Mouse (Mus musculus): ENCODE measurements around the gene Tifa. TPM values are rescaled to one million over a fixed set of nuclear protein-coding genes. Genes with fewer than 3 reads are reported as not detected.
A peak's percentile ranks its signal among the peaks of the same experiment; 100 is the strongest.

The Tifa gene
- polyA plus RNA-seq, 1 experiment from 2014 or later: 6.7 TPM

DNA sequence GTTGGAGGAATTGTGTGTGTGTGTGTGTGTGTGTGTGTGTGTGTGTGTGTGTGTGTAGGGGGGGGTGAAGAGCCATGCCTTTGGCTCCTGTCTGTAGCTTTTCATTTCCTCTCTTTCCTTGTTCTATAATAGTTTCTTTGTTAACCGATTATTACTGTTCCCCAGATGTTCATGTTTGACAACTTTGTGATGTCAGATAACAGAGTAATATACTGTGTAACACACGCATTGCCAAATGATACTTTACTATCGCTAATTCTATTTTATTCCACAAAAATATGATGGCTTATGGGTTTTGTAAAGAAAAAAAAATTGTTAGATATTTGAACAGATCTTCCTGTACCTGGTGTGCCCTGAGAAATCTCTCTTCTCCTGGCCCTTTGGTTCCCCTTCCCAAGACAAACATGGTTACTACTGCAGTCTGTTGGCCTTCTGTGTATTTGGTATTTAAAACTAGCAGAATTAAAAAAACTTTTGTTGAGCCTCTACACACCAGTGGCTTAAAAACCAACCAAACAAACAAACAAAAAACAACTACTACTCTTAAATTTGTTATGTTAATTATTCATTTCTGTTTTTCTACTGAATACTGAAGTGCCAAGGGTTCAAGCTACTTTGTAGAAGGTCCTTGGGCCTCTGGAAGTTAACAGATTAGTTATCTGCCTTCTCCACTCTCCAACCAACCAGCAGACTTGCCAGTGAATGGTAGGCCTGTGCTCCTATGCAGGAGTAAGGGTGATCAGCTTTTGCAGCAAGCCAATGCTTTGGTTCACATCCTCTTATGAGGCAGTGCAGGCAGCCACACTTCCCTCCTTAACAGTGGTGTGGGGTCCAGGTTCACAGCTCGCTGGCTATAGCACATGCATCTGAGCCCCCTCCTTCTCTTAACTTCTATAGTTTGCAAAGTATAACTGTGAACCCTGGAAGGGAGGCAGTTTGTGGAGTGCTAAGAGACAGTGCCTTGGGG lies 2.3 kb downstream of the Tifa start:
- Histone ChIP-seq H3K9ac (ENCODE audit: low read length) (no peak overlapping the region), H3K27ac (ENCODE audit: low read depth, low read length) (no peak overlapping the region), H3K27me3 (replicated peaks; ENCODE audit: control insufficient read depth, insufficient read depth, low read length) (peaks cover 21% of the 10 kb centered on the region), H3K9me3 (replicated peaks; ENCODE audit: control insufficient read depth, low read length) (no peaks in the 10 kb centered on the region), H3K36me3 (ENCODE audit: control insufficient read depth, insufficient read depth, low read length) (no peaks in the 10 kb centered on the region), H3K4me2 (ENCODE audit: low read length) (peak overlapping the region; percentile 98; the same call in 1 of the 2 replicates), H3K4me3 (ENCODE audit: low read depth, low read length) (no peak overlapping the region), H3K4me1 (ENCODE audit: control insufficient read depth, insufficient read depth, low read length) (peaks cover 5% of the 10 kb centered on the region; the same call in 1 of the 2 replicates)
- ATAC-seq: no peak
- DNase-seq (ENCODE audit: low spot score): no peak
- 59% methylated on average over 4 of the region's 4 CpGs for WGBS

- 73% methylated on average over 7 of the region's 7 CpGs for WGBS
- no peaks in the 10 kb centered on the region for H3K9me3 ChIP-seq (replicated peaks; ENCODE audit: control insufficient read depth, low read length)
- peaks cover 18% of the 10 kb centered on the region for H3K27me3 ChIP-seq (replicated peaks; ENCODE audit: control insufficient read depth, insufficient read depth, low read length)
- H3K27ac ChIP-seq (ENCODE audit: low read depth, low read length): no peak overlapping the region
- no peak overlapping the region for H3K4me2 ChIP-seq (ENCODE audit: low read length)
- ATAC-seq (no peak), DNase-seq (ENCODE audit: low spot score) (no peak)
- peaks cover 5% of the 10 kb centered on the region; the same call in 1 of the 2 replicates for H3K4me1 ChIP-seq (ENCODE audit: control insufficient read depth, insufficient read depth, low read length)
- H3K36me3 ChIP-seq (ENCODE audit: control insufficient read depth, insufficient read depth, low read length): no peaks in the 10 kb centered on the region
- no peak overlapping the region for H3K9ac ChIP-seq (ENCODE audit: low read length)
- H3K4me3 ChIP-seq (ENCODE audit: low read depth, low read length): no peak overlapping the region
These were observed 3.4 kb downstream of the Tifa start for GRCm38 (mm10) chr3:127793022-127793421.

DNA sequence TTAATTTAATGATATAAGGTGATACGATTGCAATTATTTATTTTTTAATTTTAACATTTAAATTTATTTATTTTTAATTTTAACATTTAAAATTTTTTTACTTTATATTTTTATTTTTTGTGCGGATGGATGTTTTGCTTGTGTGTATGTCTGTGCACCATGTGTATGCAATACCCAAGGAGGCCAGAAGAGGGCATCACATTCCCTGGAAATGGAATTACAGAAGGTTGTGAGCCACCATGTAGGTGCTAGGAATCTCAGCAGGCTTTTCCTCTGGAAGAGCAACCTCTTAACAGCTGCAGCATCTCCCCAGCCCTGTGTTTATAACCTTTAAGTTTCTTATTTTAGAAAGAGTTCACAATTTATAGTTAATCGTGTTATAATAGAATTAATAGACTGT lies 6.2 kb downstream of the Tifa start:
- Histone ChIP-seq H3K9ac (ENCODE audit: low read length) (no peak overlapping the region), H3K27me3 (replicated peaks; ENCODE audit: control insufficient read depth, insufficient read depth, low read length) (no peaks in the 10 kb centered on the region)
- WGBS: 97% methylated on average over 3 of the region's 3 CpGs

GRCm38 (mm10) chr3:127796271-127796670 lies 6.7 kb downstream of the Tifa start:
- Histone ChIP-seq H3K9ac (ENCODE audit: low read length) (no peak overlapping the region), H3K36me3 (ENCODE audit: control insufficient read depth, insufficient read depth, low read length) (no peaks in the 10 kb centered on the region), H3K27me3 (replicated peaks; ENCODE audit: control insufficient read depth, insufficient read depth, low read length) (no peaks in the 10 kb centered on the region), H3K4me1 (ENCODE audit: control insufficient read depth, insufficient read depth, low read length) (no peaks in the 10 kb centered on the region), H3K4me3 (ENCODE audit: low read depth, low read length) (no peak overlapping the region), H3K9me3 (replicated peaks; ENCODE audit: control insufficient read depth, low read length) (no peaks in the 10 kb centered on the region), H3K4me2 (ENCODE audit: low read length) (no peak overlapping the region), H3K27ac (ENCODE audit: low read depth, low read length) (no peak overlapping the region)
- no peak for ATAC-seq
- 96% methylated on average over 7 of the region's 7 CpGs for WGBS
- DNase-seq (ENCODE audit: low spot score): no peak

More for the DNA sequence above, 6.2 kb downstream of the Tifa start:
- H3K4me1 ChIP-seq (ENCODE audit: control insufficient read depth, insufficient read depth, low read length): peaks cover 2% of the 10 kb centered on the region; the same call in 1 of the 2 replicates
- no peaks in the 10 kb centered on the region for H3K9me3 ChIP-seq (replicated peaks; ENCODE audit: control insufficient read depth, low read length)
- no peak for DNase-seq (ENCODE audit: low spot score)
- no peak for ATAC-seq
- no peak overlapping the region for H3K4me3 ChIP-seq (ENCODE audit: low read depth, low read length)
- H3K36me3 ChIP-seq (ENCODE audit: control insufficient read depth, insufficient read depth, low read length): no peaks in the 10 kb centered on the region
- no peak overlapping the region for H3K4me2 ChIP-seq (ENCODE audit: low read length)
- no peak overlapping the region for H3K27ac ChIP-seq (ENCODE audit: low read depth, low read length)

DNA sequence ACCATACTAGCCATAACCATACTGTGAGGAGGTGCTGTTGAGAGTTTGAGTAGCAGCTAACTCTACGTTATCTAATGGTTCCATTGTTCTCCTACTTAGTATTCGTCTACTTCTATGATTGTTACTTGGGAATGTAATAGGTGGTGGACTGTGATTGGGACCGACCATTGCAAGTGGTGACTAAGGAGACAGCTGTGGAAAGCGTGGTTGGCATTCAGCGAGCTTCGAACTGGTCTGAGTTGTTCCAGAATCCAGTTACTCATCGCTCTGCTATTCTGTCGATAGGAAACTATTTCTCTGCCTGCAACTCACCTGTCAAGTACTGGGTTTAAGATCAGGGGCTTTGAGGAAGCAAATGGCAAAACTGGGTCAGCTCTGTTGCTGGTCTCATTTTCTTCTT lies 11.6 kb downstream of the Tifa start:
- Histone ChIP-seq H3K4me1 (ENCODE audit: control insufficient read depth, insufficient read depth, low read length) (no peaks in the 10 kb centered on the region), H3K9ac (ENCODE audit: low read length) (no peak overlapping the region), H3K4me2 (ENCODE audit: low read length) (no peak overlapping the region), H3K27ac (ENCODE audit: low read depth, low read length) (no peak overlapping the region), H3K27me3 (replicated peaks; ENCODE audit: control insufficient read depth, insufficient read depth, low read length) (no peaks in the 10 kb centered on the region), H3K4me3 (ENCODE audit: low read depth, low read length) (no peak overlapping the region), H3K36me3 (ENCODE audit: control insufficient read depth, insufficient read depth, low read length) (peaks cover 6% of the 10 kb centered on the region; the same call in 1 of the 2 replicates), H3K9me3 (replicated peaks; ENCODE audit: control insufficient read depth, low read length) (no peaks in the 10 kb centered on the region)
- ATAC-seq (no peak), DNase-seq (ENCODE audit: low spot score) (no peak)
- 94% methylated on average over 8 of the region's 8 CpGs for WGBS

DNA sequence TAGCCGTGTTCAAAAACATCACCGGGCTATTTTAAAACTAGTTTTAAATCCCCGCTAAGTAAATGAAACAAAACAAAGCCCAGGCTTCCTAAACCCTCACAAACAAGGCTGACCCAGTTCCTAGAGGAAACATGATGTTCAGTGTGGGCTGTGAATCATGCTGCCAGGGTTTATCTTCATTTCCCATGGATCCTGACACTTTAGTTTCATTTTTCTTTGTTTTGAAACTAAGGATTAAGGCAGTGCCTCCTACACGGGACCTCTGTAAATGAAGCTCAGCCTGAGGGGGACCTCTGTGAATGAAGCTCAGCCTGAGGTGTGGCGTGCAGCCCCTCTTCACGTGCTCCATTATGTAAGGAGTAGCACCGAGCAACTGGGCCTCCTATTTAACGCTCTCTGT lies 13.2 kb downstream of the Tifa start:
- no peaks in the 10 kb centered on the region for H3K9me3 ChIP-seq (replicated peaks; ENCODE audit: control insufficient read depth, low read length)
- H3K4me1 ChIP-seq (ENCODE audit: control insufficient read depth, insufficient read depth, low read length): no peaks in the 10 kb centered on the region
- H3K27me3 ChIP-seq (replicated peaks; ENCODE audit: control insufficient read depth, insufficient read depth, low read length): no peaks in the 10 kb centered on the region
- DNase-seq (ENCODE audit: low spot score) (no peak), ATAC-seq (no peak)
- no peak overlapping the region for H3K9ac ChIP-seq (ENCODE audit: low read length)
- H3K4me3 ChIP-seq (ENCODE audit: low read depth, low read length): no peak overlapping the region
- no peak overlapping the region for H3K27ac ChIP-seq (ENCODE audit: low read depth, low read length)
- H3K36me3 ChIP-seq (ENCODE audit: control insufficient read depth, insufficient read depth, low read length): peaks cover 16% of the 10 kb centered on the region
- no peak overlapping the region for H3K4me2 ChIP-seq (ENCODE audit: low read length)
- WGBS: 37% methylated on average over 8 of the region's 8 CpGs

GRCm38 (mm10) chr3:127804439-127804838 lies 14.8 kb downstream of the Tifa start:
- Histone ChIP-seq H3K27ac (ENCODE audit: low read depth, low read length) (no peak overlapping the region), H3K4me3 (ENCODE audit: low read depth, low read length) (no peak overlapping the region), H3K36me3 (ENCODE audit: control insufficient read depth, insufficient read depth, low read length) (peaks cover 33% of the 10 kb centered on the region), H3K9ac (ENCODE audit: low read length) (no peak overlapping the region), H3K27me3 (replicated peaks; ENCODE audit: control insufficient read depth, insufficient read depth, low read length) (no peaks in the 10 kb centered on the region), H3K4me2 (ENCODE audit: low read length) (no peak overlapping the region), H3K4me1 (ENCODE audit: control insufficient read depth, insufficient read depth, low read length) (no peaks in the 10 kb centered on the region), H3K9me3 (replicated peaks; ENCODE audit: control insufficient read depth, low read length) (no peaks in the 10 kb centered on the region)
- WGBS: 93% methylated on average over 4 of the region's 4 CpGs
- ATAC-seq (no peak), DNase-seq (ENCODE audit: low spot score) (no peak)

DNA sequence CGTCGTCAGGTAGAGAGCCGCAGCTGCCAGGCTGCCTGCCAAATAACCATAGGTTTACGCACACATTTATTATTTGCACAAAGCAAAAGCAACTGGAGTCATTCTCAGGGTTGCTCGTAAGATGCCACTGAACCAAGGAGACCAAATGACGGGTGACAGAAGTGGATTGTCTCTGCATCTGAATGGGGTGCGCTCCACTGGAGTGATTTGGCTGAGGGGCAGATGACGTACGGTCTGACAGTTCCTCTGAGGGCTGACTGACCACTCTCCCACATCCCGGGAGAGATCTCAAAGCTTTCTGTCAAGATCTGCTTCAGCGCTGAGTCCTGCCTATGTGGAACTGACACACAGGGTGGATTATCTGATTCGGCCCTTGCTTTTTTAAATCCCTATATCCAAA lies 15.5 kb downstream of the Tifa start:
- H3K4me1 ChIP-seq (ENCODE audit: control insufficient read depth, insufficient read depth, low read length): no peaks in the 10 kb centered on the region
- H3K27me3 ChIP-seq (replicated peaks; ENCODE audit: control insufficient read depth, insufficient read depth, low read length): no peaks in the 10 kb centered on the region
- 72% methylated on average over 12 of the region's 12 CpGs for WGBS
- no peak overlapping the region for H3K4me2 ChIP-seq (ENCODE audit: low read length)
- H3K36me3 ChIP-seq (ENCODE audit: control insufficient read depth, insufficient read depth, low read length): peaks cover 39% of the 10 kb centered on the region
- no peak for ATAC-seq
- H3K9ac ChIP-seq (ENCODE audit: low read length): no peak overlapping the region
- no peaks in the 10 kb centered on the region for H3K9me3 ChIP-seq (replicated peaks; ENCODE audit: control insufficient read depth, low read length)
- no peak overlapping the region for H3K27ac ChIP-seq (ENCODE audit: low read depth, low read length)
- no peak for DNase-seq (ENCODE audit: low spot score)
- H3K4me3 ChIP-seq (ENCODE audit: low read depth, low read length): no peak overlapping the region

GRCm38 (mm10) chr3:127805991-127806390 lies 16.4 kb downstream of the Tifa start:
- Histone ChIP-seq H3K4me3 (ENCODE audit: low read depth, low read length) (no peak overlapping the region), H3K4me1 (ENCODE audit: control insufficient read depth, insufficient read depth, low read length) (no peaks in the 10 kb centered on the region), H3K27me3 (replicated peaks; ENCODE audit: control insufficient read depth, insufficient read depth, low read length) (no peaks in the 10 kb centered on the region), H3K9ac (ENCODE audit: low read length) (no peak overlapping the region), H3K36me3 (ENCODE audit: control insufficient read depth, insufficient read depth, low read length) (peaks cover 48% of the 10 kb centered on the region), H3K4me2 (ENCODE audit: low read length) (no peak overlapping the region), H3K9me3 (replicated peaks; ENCODE audit: control insufficient read depth, low read length) (no peaks in the 10 kb centered on the region), H3K27ac (ENCODE audit: low read depth, low read length) (no peak overlapping the region)
- ATAC-seq (no peak), DNase-seq (ENCODE audit: low spot score) (no peak)
- 93% methylated on average over 6 of the region's 6 CpGs for WGBS
